Mouse (Mus musculus): Measurements from ENCODE around the gene Ubqln1.
"Not testable (repeated sequence)": the region's sequence is repeated elsewhere in the genome, so short reads cannot be mapped to it uniquely, and the experiment has no call there.

Gene Ubqln1

DNA sequence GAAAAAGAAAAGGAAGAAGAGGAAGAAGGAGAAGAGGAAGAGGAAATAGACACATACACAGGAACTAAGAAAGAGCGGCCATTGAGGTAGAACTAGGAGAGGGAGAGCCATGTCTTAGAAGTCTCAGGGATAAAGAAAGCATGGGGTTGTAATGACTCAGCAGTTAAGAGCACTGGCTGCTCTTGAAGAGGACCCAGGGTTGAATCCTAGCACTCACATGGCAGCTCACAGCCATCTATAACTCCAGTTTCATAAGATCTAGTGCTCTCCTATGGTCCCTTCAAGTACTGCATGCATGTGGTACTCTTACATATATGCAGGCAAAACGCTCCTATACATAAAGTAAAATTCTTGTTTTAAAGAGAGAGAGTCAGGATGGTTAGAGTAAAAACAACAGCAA is 59.4 kb downstream of the Ubqln1 start:
- peak; percentile 25 for DNase-seq (ENCODE audit: low spot score)

DNA sequence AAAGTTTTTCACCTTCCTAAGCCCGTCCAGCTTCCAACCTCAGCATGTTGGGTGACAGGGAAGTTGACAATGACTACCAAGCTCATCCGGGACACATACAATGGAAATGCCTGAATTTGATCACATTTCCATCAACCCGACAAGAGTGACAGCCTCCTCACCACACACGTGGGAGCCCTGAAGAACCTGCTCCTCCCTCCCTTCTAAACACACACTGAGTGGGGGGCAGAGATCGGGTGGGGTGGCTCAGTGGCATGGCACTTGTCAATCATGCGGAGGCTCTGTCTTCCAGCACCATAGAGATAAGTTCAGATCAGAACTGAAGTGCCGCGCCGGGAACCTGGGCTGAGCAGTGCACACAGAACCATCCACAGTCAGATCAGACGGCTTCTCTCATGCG is 65.0 kb downstream of the Ubqln1 start:
- no peak for DNase-seq (ENCODE audit: low spot score)

DNA sequence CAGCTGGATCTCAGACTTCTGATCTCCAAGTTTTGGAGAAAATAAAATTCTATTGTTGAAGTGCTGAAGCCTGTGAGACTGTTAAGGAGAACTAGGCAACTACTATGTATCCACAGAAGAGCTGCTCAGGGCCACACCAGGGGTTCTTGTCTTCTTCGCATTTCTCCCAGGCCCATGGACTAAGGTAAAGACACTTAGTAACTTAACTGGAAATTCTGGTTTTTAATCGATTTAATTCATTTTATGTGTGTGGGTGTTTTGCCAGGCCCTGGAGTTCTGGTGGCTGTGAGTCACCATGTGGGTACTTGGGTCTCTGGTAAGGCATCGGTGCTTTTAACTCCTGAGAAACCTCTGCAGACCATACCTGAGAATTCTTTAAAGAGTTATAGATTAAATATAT is 65.8 kb downstream of the Ubqln1 start:
- no peak for DNase-seq (ENCODE audit: low spot score)

DNA sequence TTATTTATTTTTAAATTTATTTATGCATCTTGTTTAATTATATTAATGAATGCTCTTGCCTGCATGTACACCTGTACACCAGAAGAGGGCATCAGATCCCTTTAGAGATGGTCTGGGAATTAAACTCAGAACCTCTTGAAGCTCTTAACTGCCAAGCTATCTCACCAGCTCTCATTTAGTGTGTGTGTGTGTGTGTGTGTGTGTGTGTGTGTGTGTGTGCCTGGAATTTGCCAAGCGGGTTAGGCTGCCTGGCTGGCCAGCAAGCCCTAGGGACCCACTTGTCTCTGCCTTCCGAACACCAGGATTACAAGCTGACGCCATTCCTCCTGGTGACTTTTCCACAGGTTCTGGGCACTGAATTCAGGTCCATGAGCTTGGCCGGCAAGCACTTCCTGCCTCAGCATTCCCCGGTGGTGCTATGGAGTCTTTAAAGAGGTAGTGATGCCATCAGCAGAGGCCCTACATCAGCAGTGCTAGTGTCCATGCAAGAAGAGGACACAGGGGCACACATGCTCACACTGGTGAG is 66.4 kb downstream of the Ubqln1 start:
- DNase-seq (ENCODE audit: low spot score) = peak; percentile 14

DNA sequence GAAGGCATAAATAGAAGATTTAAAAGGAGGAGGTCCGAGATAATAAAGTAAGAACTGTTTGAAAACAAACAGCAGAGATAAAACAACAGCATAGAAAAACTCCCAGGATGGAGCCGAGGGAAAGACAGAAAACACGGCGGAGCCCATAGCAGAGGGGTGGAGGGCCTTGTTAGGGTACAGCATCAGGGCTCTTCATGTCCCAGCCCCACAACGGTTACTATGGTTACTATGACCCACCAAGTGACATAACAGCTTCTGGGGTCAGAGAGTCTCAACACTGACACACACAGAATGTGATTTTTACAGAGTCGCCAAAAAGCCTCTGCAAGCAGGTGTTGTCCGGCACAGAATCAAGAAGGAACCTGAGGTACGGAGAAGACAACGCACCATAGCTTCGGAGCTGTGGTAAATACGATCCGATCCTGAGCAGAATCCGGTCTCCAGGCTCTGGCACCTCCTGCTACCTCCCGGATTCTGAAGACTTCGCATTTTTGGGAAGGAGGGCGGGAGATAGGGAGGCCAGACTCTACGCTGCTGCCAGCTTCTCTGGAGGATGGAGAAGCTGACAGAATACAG is 67.1 kb downstream of the Ubqln1 start:
- DNase-seq (ENCODE audit: low spot score) = peak; percentile 12

DNA sequence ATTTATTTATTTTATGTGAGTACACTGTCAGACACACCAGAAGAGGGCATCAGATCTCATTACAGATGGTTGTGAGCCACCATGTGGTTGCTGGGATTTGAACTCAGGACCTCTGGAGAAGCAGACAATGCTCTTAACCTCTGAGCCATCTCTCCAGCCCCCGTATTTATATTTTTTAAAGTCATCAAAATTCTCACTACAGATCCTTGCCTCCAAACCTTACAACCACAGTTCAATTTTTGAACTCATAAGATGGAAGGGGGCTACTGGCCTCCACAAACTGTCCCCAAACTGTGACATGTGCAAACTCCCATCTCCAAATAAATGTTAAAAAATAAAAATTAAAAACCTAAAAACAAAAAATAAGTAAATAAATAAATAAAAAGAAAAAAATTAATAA is 67.7 kb downstream of the Ubqln1 start:
- DNase-seq (ENCODE audit: low spot score) = no peak

DNA sequence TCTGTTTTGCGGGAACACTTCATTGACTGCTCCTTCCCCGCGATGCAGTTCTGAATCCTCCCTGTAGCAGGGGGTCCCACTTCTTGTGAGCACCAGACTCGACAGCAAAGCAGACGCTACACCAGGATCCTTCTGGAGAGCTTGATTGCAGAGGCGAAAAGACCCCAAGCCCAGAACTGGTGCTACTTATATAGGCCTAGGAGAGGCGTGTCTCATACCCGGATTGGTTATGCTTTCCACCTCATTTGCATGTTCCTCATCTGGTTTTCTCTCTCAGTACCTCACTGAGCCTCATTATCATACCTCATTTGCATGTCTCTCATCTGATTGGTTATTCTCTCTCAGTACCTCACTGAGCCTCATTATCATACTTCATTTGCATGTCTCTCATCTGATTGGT is 68.8 kb downstream of the Ubqln1 start:
- not testable (repeated sequence) for DNase-seq (ENCODE audit: low spot score)

DNA sequence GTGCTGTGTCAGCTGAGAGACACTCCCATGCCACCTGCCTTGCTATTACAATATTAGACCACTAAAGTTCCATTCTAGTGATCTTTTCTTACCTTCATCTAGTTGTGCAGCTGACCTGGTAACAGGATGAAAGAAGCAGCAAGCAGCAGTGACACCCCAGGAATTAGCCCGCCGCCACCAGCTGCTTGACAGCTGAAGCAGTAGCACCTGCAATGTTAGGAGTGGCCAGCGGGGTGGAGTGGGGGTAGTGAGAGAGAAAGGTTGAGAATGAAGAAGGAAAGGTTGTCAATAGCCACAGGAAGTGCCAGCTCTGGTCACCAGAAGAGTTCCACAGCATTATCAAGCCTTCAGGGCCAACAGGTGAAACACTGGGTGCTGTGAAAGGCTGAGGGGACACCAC is 83.8 kb downstream of the Ubqln1 start:
- no peak for DNase-seq (ENCODE audit: low spot score)

DNA sequence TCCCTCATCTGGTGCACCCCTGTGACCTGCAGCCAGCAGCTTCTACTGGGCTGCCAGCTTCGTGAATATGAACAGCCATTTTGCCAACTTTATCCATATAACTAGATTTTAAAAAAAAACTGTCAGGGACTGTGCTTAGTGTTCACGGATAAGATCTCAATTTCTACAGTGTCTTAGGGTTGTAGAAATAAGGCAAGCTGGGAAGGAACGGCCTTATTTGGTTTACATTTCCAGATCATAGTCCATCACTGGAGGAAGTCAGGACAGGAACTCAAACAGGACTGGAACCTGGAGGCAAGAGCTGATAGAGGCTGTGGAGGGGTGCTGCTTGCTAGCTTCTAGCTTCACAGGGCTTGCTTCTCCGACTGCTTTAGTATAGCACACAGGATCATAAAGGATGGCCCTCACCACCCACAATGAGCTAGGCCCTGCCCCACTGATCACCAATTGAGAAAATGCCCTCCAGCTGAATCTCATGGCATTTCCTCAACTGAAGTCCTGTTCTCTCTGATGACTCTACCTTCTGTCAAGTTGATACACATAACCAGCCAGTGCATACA is 85.7 kb downstream of the Ubqln1 start:
- no peak for DNase-seq (ENCODE audit: low spot score)

DNA sequence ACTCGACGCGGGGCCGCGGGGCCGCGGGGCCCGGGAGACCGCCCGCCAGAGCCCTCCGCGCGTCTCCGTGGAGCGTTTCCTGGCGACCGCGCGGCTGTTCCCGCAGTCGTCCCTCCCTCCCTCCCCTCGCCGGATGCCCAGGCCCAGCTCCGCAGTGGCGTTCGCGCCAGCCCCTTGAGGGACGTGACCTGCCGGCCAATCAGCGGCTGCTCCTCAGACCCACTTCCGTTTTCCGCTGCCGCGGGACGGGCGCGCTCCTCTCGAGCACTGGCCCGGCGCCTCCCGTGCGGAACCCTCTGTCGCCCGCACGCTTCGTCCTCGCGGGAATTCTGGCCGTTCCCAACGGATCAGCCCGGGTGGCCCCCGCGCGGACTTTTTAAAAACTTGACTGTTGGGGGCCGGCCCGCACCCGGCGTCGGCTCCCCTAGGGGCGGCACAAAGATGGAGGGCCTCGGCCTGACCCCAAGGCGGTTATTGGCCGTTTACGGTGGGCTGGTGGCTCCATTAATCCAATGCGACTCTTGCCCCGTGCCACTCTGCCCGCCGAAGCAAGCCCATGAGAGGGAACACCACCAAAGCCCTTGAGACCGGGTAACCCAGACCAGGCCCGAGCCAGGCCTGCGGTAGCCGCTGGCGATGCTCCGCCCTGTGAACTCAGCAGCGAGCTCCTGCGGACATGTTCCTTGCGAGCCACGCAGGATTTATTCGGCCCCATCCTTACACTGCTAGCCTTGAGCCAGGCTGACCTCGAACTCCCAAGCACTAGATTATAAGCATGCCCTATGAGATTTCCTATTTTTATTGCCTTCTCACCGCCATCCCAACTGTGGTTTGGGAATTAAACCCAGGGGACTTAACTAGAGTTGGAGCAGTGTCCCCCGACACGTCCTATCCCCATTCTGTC is 86.4 kb downstream of the Ubqln1 start:
- DNase-seq (ENCODE audit: low spot score) = peak; percentile 95

DNA sequence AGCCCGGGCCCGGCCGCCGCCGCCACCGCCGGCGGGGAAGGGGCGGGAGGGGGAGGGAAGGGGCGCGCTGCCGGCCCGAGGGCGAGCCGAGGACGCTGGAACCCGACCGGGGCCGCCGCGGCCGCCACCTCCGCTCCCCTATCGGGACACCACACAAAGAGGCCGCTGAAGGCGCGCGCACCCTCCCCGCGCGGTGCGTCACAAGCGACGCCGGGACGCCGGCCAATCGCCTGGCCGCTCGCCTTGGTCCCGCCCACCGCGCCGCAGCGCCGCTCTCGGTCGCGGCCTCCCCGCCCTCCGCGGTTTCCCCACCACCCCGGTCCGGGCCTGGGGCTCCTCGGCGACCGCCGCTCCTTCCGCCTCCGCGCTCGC is 87.1 kb downstream of the Ubqln1 start, which contains the start of gene Hnrnpa0:
Hnrnpa0 (minus strand) TSS at position 161 of the 372 bp plus-strand sequence.
- peak; percentile 95 for DNase-seq (ENCODE audit: low spot score)

DNA sequence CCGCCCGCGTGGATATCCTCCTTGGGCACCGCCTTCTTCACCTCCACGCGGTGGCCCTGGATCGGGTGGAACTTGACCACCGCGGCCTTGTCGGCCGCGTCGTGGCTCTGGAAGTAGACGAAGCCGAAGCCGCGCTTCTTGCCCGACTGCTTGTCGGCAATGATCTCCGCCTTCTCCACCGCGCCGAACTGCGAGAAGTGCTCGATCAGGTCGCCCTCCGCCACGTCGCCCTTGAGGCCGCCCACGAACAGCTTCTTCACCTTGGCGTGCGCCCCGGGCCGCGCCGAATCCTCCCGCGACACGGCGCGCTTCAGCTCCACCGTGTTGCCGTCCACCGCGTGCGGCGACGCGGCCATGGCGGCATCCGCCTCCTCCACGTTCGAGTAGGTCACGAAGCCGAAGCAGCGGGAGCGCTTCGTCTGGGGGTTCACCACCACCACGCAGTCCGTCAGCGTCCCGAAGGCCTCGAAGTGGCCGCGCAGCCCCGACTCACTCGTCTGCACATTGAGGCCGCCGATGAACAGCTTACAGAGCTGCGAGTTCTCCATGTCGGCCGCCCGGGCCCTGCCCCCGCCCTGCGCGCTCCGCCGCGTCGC is 87.6 kb downstream of the Ubqln1 start:
- DNase-seq (ENCODE audit: low spot score) = peak; percentile 64

DNA sequence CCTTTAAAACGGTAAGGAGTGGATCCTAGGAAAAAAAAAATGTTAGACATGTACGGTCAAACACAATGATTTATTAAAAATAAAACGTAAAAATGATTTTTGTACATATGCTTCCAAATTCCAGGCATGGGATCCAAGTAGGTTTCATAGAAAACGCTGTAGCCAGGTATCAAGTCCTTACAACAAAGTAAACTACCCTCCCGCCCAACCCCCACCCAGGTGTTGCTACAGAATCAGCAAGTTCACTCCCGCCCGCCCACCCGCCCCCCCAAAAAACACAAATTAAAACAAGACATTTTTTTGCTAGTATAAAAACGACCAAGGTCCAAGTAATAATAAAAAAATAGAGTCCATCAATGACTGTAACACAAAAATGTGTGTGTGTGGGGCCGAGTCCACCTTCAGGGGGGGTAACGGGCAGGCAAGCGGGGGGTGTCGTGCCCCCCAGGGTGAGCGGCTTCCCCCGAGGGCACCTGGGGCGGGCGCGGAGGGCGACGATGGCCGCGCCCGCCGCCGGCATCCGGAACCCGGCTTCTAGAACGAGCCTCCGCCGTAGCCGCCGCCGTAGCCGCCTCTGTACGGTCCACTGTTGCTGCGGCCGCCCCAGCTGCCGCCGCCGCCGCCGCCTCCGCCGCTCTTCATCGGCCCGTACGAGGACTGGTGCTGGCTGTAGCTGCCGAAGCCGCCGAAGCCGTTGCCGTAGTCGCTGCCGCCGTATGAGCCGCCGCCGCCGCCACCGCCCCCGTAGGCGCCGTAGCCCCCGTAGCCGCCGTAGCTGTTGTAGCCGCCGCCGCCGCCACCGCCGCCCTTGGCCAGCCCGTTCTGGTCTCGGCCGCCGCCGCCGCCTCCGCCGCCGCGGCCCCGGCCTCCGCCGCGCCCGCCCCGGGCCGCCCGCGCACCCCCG is 88.3 kb downstream of the Ubqln1 start:
- no peak for DNase-seq (ENCODE audit: low spot score)
